In the genomic region with DNA sequence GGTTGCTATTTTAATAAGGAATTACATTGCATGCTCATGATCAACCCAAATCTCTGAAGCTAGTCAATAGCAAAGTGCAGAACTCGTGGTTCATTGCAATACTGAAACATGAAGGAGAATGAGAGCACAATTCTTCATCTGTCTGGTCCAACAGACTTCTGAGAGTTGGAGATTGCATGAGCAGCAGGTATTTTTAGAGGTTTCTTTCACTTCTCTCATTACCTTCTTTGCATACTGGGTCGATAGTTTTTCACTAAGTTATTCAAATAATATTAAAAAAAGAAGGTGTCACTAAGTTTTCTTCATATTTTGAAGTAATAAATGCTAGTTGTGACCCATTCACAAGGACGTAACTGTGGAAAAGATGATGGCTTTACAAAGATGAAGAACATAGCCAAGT, we compare ENCODE assay signal across 15 mouse cellular contexts.
"Had no signal": no experiment of that assay in that cellular context is flagged by ENCODE, and none has a peak within 500 bp of the region (broad histone marks: within the 10 kb centered on the region; RNA-seq: fewer than 3 reads in every experiment).

No protein-coding gene starts in this region.

- ATAC-seq: liver, postnatal 0 days; lung, postnatal 0 days; midbrain, embryonic 13.5 days; midbrain, embryonic 15.5 days had no signal

- DNase-seq: liver, embryonic 13.5 days; liver, postnatal 0 days; lung, adult 2 months; lung, postnatal 14 days; lung, postnatal 36 days; retina, postnatal 1 day; right cerebral cortex, adult 18-20 months; right cerebral cortex, postnatal 14 days; spleen, adult 18-20 months; thymus, adult 18-20 months; thymus, postnatal 25 days; thymus, postnatal 4 days had no signal
